Mouse (Mus musculus): ENCODE measurements around the gene Paxx. TPM values are rescaled to one million over a fixed set of nuclear protein-coding genes. Genes with fewer than 3 reads are reported as not detected.

Gene Paxx
- polyA plus RNA-seq, 1 experiment = 137 TPM

GRCm38 (mm10) chr2:25432326-25433098, 28.4 kb downstream of the Paxx start:
- H3K4me1 ChIP-seq (ENCODE audit: control insufficient read depth, insufficient read depth, low read length) = peaks cover 5% of the 10 kb centered on the region
- TF ChIP-seq POLR2A (IDR thresholded peaks at IDR 0.05; ENCODE audit: extremely low read depth, insufficient read depth, low read length) (no peak), CTCF (IDR thresholded peaks at IDR 0.05; ENCODE audit: extremely low read depth, insufficient read depth, low read length) (no peak)
- no peak overlapping the region for H3K4me3 ChIP-seq (ENCODE audit: insufficient read depth, low read length)

DNA sequence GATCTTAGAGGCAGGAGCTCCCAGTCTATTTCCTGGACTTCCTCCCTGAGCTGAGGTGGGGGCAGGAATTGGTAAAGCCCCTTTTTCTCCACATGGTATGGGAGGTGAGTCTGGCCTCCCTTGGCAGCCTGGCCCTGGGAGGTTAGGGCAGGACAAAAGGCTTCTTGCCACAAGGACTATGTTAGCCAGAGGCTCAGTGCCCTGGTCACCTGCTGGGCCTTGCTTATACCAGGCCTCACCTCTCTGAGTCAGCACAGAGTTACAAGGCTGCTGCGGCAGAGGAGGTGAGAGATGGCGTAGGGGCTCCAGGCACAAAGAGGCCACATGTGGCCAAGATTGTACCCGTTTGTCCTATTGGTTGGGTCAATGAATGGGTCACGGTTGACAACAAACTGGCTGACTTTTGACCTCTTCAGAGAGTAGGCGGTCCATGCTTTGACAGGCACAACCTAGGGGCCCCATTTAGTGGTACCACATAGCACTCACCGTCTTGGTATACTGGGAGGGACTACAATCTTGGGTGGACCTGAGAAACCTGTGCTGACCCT, 29.5 kb downstream of the Paxx start:
- TF ChIP-seq POLR2A (IDR thresholded peaks at IDR 0.05; ENCODE audit: extremely low read depth, insufficient read depth, low read length) (no peak), CTCF (IDR thresholded peaks at IDR 0.05; ENCODE audit: extremely low read depth, insufficient read depth, low read length) (no peak)
- Histone ChIP-seq H3K4me1 (ENCODE audit: control insufficient read depth, insufficient read depth, low read length) (peaks cover 5% of the 10 kb centered on the region), H3K4me3 (ENCODE audit: insufficient read depth, low read length) (peak overlapping the region; percentile 84; the same call in 1 of the 2 replicates), H3K27ac (ENCODE audit: insufficient read depth, low read length) (no peak overlapping the region)

More at GRCm38 (mm10) chr2:25432326-25433098, 28.4 kb downstream of the Paxx start:
- H3K27ac ChIP-seq (ENCODE audit: insufficient read depth, low read length) = no peak overlapping the region

DNA sequence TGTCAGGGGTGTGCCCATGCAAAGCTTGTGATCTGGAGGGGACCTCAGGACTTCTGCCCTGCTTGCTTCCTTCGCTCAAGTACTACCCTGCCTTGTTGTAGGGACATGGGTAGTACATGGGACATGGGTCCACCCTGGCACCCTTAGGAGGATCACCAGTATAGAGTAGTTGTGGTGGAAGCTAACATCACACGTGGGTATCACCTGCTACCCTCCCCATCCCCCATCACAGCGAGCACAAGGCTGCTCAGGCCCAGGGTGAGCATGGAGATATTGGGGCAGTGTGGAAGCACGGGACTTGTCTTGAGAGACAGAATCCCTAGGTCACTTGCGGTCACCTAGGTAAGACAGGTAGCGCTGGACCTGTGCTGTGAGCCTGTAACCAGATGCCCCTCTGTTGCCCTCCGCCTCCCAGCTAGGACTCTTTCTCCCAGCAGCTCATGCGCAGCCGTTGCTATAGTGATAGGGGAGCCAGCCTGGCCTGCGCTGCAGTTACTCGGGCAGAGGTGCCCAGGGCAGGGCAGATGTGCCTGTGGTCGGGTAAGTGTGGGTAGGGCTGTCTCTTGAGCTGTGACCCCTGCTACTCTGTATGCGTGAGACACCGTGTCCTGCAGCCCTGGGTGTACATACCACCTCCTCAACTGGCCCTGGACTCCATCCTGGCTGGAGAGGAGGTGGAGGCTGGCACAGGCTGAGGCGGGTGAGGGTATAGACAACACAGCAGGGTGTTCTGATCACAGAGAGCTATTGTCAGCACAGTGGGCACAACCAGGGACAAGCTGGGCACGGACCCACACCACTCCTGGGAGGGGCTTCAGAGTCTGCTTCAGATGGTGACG, 30.3 kb downstream of the Paxx start:
- Histone ChIP-seq H3K27ac (ENCODE audit: insufficient read depth, low read length) (peak overlapping the region; percentile 73), H3K4me3 (ENCODE audit: insufficient read depth, low read length) (peak overlapping the region; percentile 84), H3K4me1 (ENCODE audit: control insufficient read depth, insufficient read depth, low read length) (peaks cover 5% of the 10 kb centered on the region)
- TF ChIP-seq CTCF (IDR thresholded peaks at IDR 0.05; ENCODE audit: extremely low read depth, insufficient read depth, low read length) (no peak), POLR2A (IDR thresholded peaks at IDR 0.05; ENCODE audit: extremely low read depth, insufficient read depth, low read length) (0 out of 2 replicates have a peak, but pooled peaks have one; percentile 12)

- Histone ChIP-seq H3K27ac (ENCODE audit: insufficient read depth, low read length) (peak overlapping the region; percentile 73), H3K4me3 (ENCODE audit: insufficient read depth, low read length) (peak overlapping the region; percentile 84), H3K4me1 (ENCODE audit: control insufficient read depth, insufficient read depth, low read length) (peaks cover 5% of the 10 kb centered on the region)
- no peak for TF ChIP-seq CTCF (IDR thresholded peaks at IDR 0.05; ENCODE audit: extremely low read depth, insufficient read depth, low read length)
- TF ChIP-seq POLR2A (IDR thresholded peaks at IDR 0.05; ENCODE audit: extremely low read depth, insufficient read depth, low read length) = no peak
Measured at GRCm38 (mm10) chr2:25429435-25430180, 31.3 kb downstream of the Paxx start.

GRCm38 (mm10) chr2:25428442-25429236, 32.3 kb downstream of the Paxx start, which contains the start of gene Abca2:
Gene Abca2, plus strand, starts transcription at chr2:25428703.
- TF ChIP-seq CTCF (IDR thresholded peaks at IDR 0.05; ENCODE audit: extremely low read depth, insufficient read depth, low read length) (peak; percentile 51), POLR2A (IDR thresholded peaks at IDR 0.05; ENCODE audit: extremely low read depth, insufficient read depth, low read length) (peak; percentile 46; the same call in 1 of the 2 replicates)
- Histone ChIP-seq H3K4me3 (ENCODE audit: insufficient read depth, low read length) (peak within 1 kb of the TSS; percentile 84), H3K4me1 (ENCODE audit: control insufficient read depth, insufficient read depth, low read length) (peaks cover 5% of the 10 kb centered on the region), H3K27ac (ENCODE audit: insufficient read depth, low read length) (peak within 1 kb of the TSS; percentile 73)

GRCm38 (mm10) chr2:25427256-25427655, 33.6 kb downstream of the Paxx start:
- TF ChIP-seq POLR2A (IDR thresholded peaks at IDR 0.05; ENCODE audit: extremely low read depth, insufficient read depth, low read length) = no peak
- TF ChIP-seq CTCF (IDR thresholded peaks at IDR 0.05; ENCODE audit: extremely low read depth, insufficient read depth, low read length) = no peak
- peaks cover 3% of the 10 kb centered on the region for H3K4me1 ChIP-seq (ENCODE audit: control insufficient read depth, insufficient read depth, low read length)
- H3K27ac ChIP-seq (ENCODE audit: insufficient read depth, low read length) = no peak overlapping the region
- H3K4me3 ChIP-seq (ENCODE audit: insufficient read depth, low read length) = no peak overlapping the region

GRCm38 (mm10) chr2:25426721-25427191, 34.1 kb downstream of the Paxx start:
- no peak overlapping the region for H3K4me3 ChIP-seq (ENCODE audit: insufficient read depth, low read length)

GRCm38 (mm10) chr2:25425481-25425880, 35.4 kb downstream of the Paxx start:
- Histone ChIP-seq H3K4me1 (ENCODE audit: control insufficient read depth, insufficient read depth, low read length) (peaks cover 2% of the 10 kb centered on the region), H3K4me3 (ENCODE audit: insufficient read depth, low read length) (no peak overlapping the region), H3K27ac (ENCODE audit: insufficient read depth, low read length) (no peak overlapping the region)
- TF ChIP-seq POLR2A (IDR thresholded peaks at IDR 0.05; ENCODE audit: extremely low read depth, insufficient read depth, low read length) (no peak), CTCF (IDR thresholded peaks at IDR 0.05; ENCODE audit: extremely low read depth, insufficient read depth, low read length) (no peak)

More at GRCm38 (mm10) chr2:25426721-25427191, 34.1 kb downstream of the Paxx start:
- no peak for TF ChIP-seq POLR2A (IDR thresholded peaks at IDR 0.05; ENCODE audit: extremely low read depth, insufficient read depth, low read length)
- peak; percentile 79 for TF ChIP-seq CTCF (IDR thresholded peaks at IDR 0.05; ENCODE audit: extremely low read depth, insufficient read depth, low read length)
- Histone ChIP-seq H3K27ac (ENCODE audit: insufficient read depth, low read length) (no peak overlapping the region), H3K4me1 (ENCODE audit: control insufficient read depth, insufficient read depth, low read length) (peaks cover 3% of the 10 kb centered on the region)
